8 mouse cellular contexts compared by ENCODE assay signal in the genomic region with DNA sequence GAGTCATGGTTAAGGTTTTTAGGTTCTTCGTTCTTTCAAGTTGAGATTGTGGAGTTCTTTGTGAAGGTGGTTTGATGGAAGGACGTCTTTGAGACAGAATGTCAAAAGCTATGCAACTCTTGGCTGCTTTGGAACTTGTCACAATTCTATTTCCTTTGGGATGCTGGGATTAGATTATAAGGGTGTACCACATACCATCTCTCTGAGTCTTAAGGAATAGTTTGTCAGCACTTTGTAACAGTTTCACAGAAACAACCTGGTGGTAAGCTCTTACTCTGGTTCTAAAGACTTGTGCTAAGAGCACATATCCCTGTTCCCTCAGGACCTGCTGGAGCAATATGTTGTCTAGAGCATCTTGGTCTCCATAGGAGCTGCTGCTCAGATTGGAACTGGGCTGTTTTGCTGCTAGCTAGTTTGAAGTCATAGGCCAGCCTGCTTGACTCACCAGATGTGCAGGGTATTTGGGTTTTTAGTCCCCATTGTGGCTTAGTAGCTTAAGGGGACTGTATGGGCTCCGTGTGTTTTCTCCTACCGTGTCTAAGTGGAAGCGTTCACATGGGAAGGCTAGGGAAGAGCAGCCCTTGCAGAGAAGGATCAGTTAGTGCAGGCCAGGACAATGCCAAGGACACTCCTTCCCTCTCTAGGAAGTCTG. TPM values are rescaled to one million over a fixed set of nuclear protein-coding genes. Genes with fewer than 3 reads are reported as not detected.
DNase-seq lines count a peak whose midpoint lies in the region; ATAC-seq and TF ChIP-seq lines count a peak whose summit lies in the region.

No protein-coding gene starts in this region.

- H3K9me3 ChIP-seq in kidney, embryonic 14.5 days (ENCODE audit: control insufficient read depth, low read length), result no peaks in the 10 kb centered on the region
- H3K9me3 ChIP-seq in hindbrain, embryonic 15.5 days, result no peaks in the 10 kb centered on the region
- H3K9me3 ChIP-seq in midbrain, embryonic 16.5 days (replicated peaks; ENCODE audit: control insufficient read depth, low read length, poor library complexity, severe bottlenecking), result no peaks in the 10 kb centered on the region

- no peak for TF ChIP-seq CTCF in cortical plate, adult 2 months (IDR thresholded peaks at IDR 0.05; ENCODE audit: extremely low read depth, insufficient read depth, low read length)

- H3K36me3 ChIP-seq in kidney, embryonic 14.5 days (ENCODE audit: control insufficient read depth, insufficient read depth, low read length), result peaks cover 15% of the 10 kb centered on the region
- H3K36me3 ChIP-seq in hindbrain, embryonic 15.5 days, result no peaks in the 10 kb centered on the region
- H3K36me3 ChIP-seq in midbrain, embryonic 16.5 days (ENCODE audit: control insufficient read depth, insufficient read depth, low read length), result no peaks in the 10 kb centered on the region

- ATAC-seq in kidney, embryonic 14.5 days (ENCODE audit: low FRiP score, low TSS enrichment), result no peak
- no peak for ATAC-seq in hindbrain, embryonic 15.5 days (ENCODE audit: low FRiP score, low read depth)
- no peak for ATAC-seq in midbrain, embryonic 16.5 days
- ATAC-seq in inflammation-experienced regulatory T-cells, adult 6 months, result no peak

- 54% methylated on average over 5 of the region's 5 CpGs for WGBS in kidney, embryonic 14.5 days
- WGBS in hindbrain, embryonic 15.5 days, result 53% methylated on average over 5 of the region's 5 CpGs
- WGBS in midbrain, embryonic 16.5 days, result 39% methylated on average over 5 of the region's 5 CpGs

- no peaks in the 10 kb centered on the region for H3K27me3 ChIP-seq in kidney, embryonic 14.5 days (ENCODE audit: control insufficient read depth, insufficient read depth, low read length)
- H3K27me3 ChIP-seq in hindbrain, embryonic 15.5 days, result no peaks in the 10 kb centered on the region
- no peaks in the 10 kb centered on the region for H3K27me3 ChIP-seq in midbrain, embryonic 16.5 days (ENCODE audit: control insufficient read depth, insufficient read depth, low read depth, low read length)

- peak overlapping the region; percentile 94 for H3K4me3 ChIP-seq in kidney, embryonic 14.5 days (ENCODE audit: low read length)
- peak overlapping the region; percentile 74 for H3K4me3 ChIP-seq in cortical plate, adult 2 months (ENCODE audit: insufficient read depth, low read length)
- H3K4me3 ChIP-seq in hindbrain, embryonic 15.5 days, result peak overlapping the region; percentile 97
- peak overlapping the region; percentile 96 for H3K4me3 ChIP-seq in midbrain, embryonic 16.5 days (ENCODE audit: low read depth, low read length)

- H3K9ac ChIP-seq in kidney, embryonic 14.5 days (ENCODE audit: low read depth, low read length), result peak overlapping the region; percentile 99; the same call in 1 of the 2 replicates
- peak overlapping the region; percentile 28; the same call in 1 of the 2 replicates for H3K9ac ChIP-seq in hindbrain, embryonic 15.5 days
- peak overlapping the region; percentile 99; the same call in 1 of the 2 replicates for H3K9ac ChIP-seq in midbrain, embryonic 16.5 days (ENCODE audit: low read depth, low read length)

- H3K27ac ChIP-seq in kidney, embryonic 14.5 days (ENCODE audit: low read depth, low read length), result no peak overlapping the region
- H3K27ac ChIP-seq in cortical plate, adult 2 months (ENCODE audit: insufficient read depth, low read length), result no peak overlapping the region
- no peak overlapping the region for H3K27ac ChIP-seq in hindbrain, embryonic 15.5 days (replicated peaks)
- no peak overlapping the region for H3K27ac ChIP-seq in midbrain, embryonic 16.5 days (ENCODE audit: low read length)

- no peak for TF ChIP-seq POLR2A in cortical plate, adult 2 months (IDR thresholded peaks at IDR 0.05; ENCODE audit: extremely low read depth, insufficient read depth, low read length)

- no peak for DNase-seq in kidney, adult 9 months
- no peak for DNase-seq in urinary bladder, postnatal 25 days (ENCODE audit: low spot score)
- no peak for DNase-seq in cerebellum, adult 8-10 months

- peaks cover 33% of the 10 kb centered on the region for H3K4me1 ChIP-seq in kidney, embryonic 14.5 days (ENCODE audit: control insufficient read depth, insufficient read depth, low read length)
- H3K4me1 ChIP-seq in cortical plate, adult 2 months (ENCODE audit: control insufficient read depth, insufficient read depth, low read length), result peaks cover 13% of the 10 kb centered on the region
- H3K4me1 ChIP-seq in hindbrain, embryonic 15.5 days (replicated peaks), result peaks cover 44% of the 10 kb centered on the region
- peaks cover 34% of the 10 kb centered on the region for H3K4me1 ChIP-seq in midbrain, embryonic 16.5 days (ENCODE audit: control insufficient read depth, insufficient read depth, low read length)

- H3K4me2 ChIP-seq in kidney, embryonic 14.5 days (replicated peaks; ENCODE audit: low read depth, low read length), result peak overlapping the region; percentile 91
- peak overlapping the region; percentile 75 for H3K4me2 ChIP-seq in hindbrain, embryonic 15.5 days
- H3K4me2 ChIP-seq in midbrain, embryonic 16.5 days (ENCODE audit: low read length), result peak overlapping the region; percentile 97

RNA-seq across cellular contexts. Expression of gene Zbtb2, which starts 1.7 kb away (rescaled TPM):
- polyA plus RNA-seq in kidney, embryonic 14.5 days (2014; fragmentation: Nextera tagmentation; extraction: Ambion mirVana), result 11.5 and 18.4 TPM in 2 replicates
- 7.8 and 7.9 TPM in 2 replicates for polyA plus RNA-seq in cortical plate, adult 2 months (2012; rRNA removed)
- 14.9 and 15.0 TPM in 2 replicates for polyA plus RNA-seq in hindbrain, embryonic 15.5 days (2015; fragmentation: Nextera tagmentation; extraction: Ambion mirVana)
- 14.8 and 17.2 TPM in 2 replicates for polyA plus RNA-seq in midbrain, embryonic 16.5 days (2015; fragmentation: Nextera tagmentation; extraction: Ambion mirVana)
- 10 to 100 TPM in 2 of 3 experiments, 1 to 10 TPM in 1; 9.1 to 11.5 (median 11.1) TPM for polyA plus RNA-seq in inflammation-experienced regulatory T-cells, adult 6 months (2017; shearing (Covaris generic))

RNA-seq across cellular contexts. Expression of gene Rmnd1, which starts 42.6 kb away (rescaled TPM):
- polyA plus RNA-seq in kidney, embryonic 14.5 days (2014; fragmentation: Nextera tagmentation; extraction: Ambion mirVana), result 56.4 and 61.3 TPM in 2 replicates
- polyA plus RNA-seq in cortical plate, adult 2 months (2012; rRNA removed), result 109 and 118 TPM in 2 replicates
- 47.0 and 49.1 TPM in 2 replicates for polyA plus RNA-seq in hindbrain, embryonic 15.5 days (2015; fragmentation: Nextera tagmentation; extraction: Ambion mirVana)
- 54.6 and 55.1 TPM in 2 replicates for polyA plus RNA-seq in midbrain, embryonic 16.5 days (2015; fragmentation: Nextera tagmentation; extraction: Ambion mirVana)
- polyA plus RNA-seq in inflammation-experienced regulatory T-cells, adult 6 months (2017; shearing (Covaris generic)), result 10 to 100 TPM; 40.1 to 45.0 (median 42.4) TPM

RNA-seq across cellular contexts. Expression of gene Armt1, which starts 42.7 kb away (rescaled TPM):
- 21.4 and 26.3 TPM in 2 replicates for polyA plus RNA-seq in kidney, embryonic 14.5 days (2014; fragmentation: Nextera tagmentation; extraction: Ambion mirVana)
- polyA plus RNA-seq in cortical plate, adult 2 months (2012; rRNA removed), result 21.1 and 22.6 TPM in 2 replicates
- 10.3 and 10.8 TPM in 2 replicates for polyA plus RNA-seq in hindbrain, embryonic 15.5 days (2015; fragmentation: Nextera tagmentation; extraction: Ambion mirVana)
- polyA plus RNA-seq in midbrain, embryonic 16.5 days (2015; fragmentation: Nextera tagmentation; extraction: Ambion mirVana), result 9.3 and 10.8 TPM in 2 replicates
- 10 to 100 TPM; 34.1 to 38.4 (median 35.8) TPM for polyA plus RNA-seq in inflammation-experienced regulatory T-cells, adult 6 months (2017; shearing (Covaris generic))

Comparison
In these comparisons a context has a peak if more than half of its experiments do, and no peak if none do; other contexts are left out.
1. H3K9ac ChIP-seq: peak in every context shown above with its lines; median percentile 99 in kidney, embryonic 14.5 days; 99 in midbrain, embryonic 16.5 days; 28 in hindbrain, embryonic 15.5 days.